Mouse (Mus musculus) lung, embryonic 14.5 days (tissue): Measurements from ENCODE around the gene Shc3. TPM values are rescaled to one million over a fixed set of nuclear protein-coding genes. Genes with fewer than 3 reads are reported as not detected.

ENCODE experiments used
- ATAC-seq: fragments of 200-750 bp; cut with Nextera tagmentation; 2 replicates; pipeline ENCODE4 v1.8.0; 2017; ENCODE audit warnings: mild to moderate bottlenecking, moderate TSS enrichment, moderate library complexity; ENCODE audit not compliant: insufficient read depth
- DNase-seq: peaks from one replicate; pipeline ENCODE4 v3.0.0-alpha.2; 2015
- H3K27ac ChIP-seq: fragments of 300-500 bp; sonication (generic); 2 replicates; pipeline ENCODE4 v1.5.1; 2014; ENCODE audit warnings: low read depth, mild to moderate bottlenecking, moderate library complexity
- H3K27me3 ChIP-seq: fragments of 300-500 bp; sonication (generic); 2 replicates; pipeline ENCODE4 v1.6.1; 2014; ENCODE audit warnings: low read length, control low read depth; ENCODE audit not compliant: insufficient read depth
- H3K36me3 ChIP-seq: fragments of 300-500 bp; sonication (generic); 2 replicates; pipeline ENCODE4 v1.6.1; 2014; ENCODE audit warnings: control low read depth; ENCODE audit not compliant: insufficient read depth
- H3K4me1 ChIP-seq: fragments of 300-500 bp; sonication (generic); 2 replicates; pipeline ENCODE4 v1.6.1; 2014; ENCODE audit warnings: antibody characterized with exemption, control low read depth; ENCODE audit not compliant: insufficient read depth
- H3K4me2 ChIP-seq: fragments of 300-500 bp; sonication (generic); 2 replicates; pipeline ENCODE4 v1.6.1; 2014; ENCODE audit warnings: mild to moderate bottlenecking
- H3K4me3 ChIP-seq: fragments of 300-500 bp; sonication (generic); 2 replicates; pipeline ENCODE4 v1.5.1; 2014; ENCODE audit warnings: low read depth, low read length
- H3K9ac ChIP-seq: fragments of 300-500 bp; sonication (generic); 2 replicates; pipeline ENCODE4 v1.6.1; 2014
- H3K9me3 ChIP-seq: fragments of 300-500 bp; sonication (generic); 2 replicates; pipeline ENCODE4 v1.6.1; 2016; ENCODE audit warnings: low read depth, low read length, control low read depth
- CTCF ChIP-seq: IDR thresholded peaks from 2 replicates; pipeline ENCODE4 v1.5.1; 2016; ENCODE audit warnings: antibody characterized with exemption, low read depth
- WGBS: fragments of 180-500 bp; shearing (Covaris S2); extraction: QIAGEN DNeasy Blood & Tissue Kit; methylation state at CpG from one replicate; pipeline ENCODE4 v1.1.7; 2014; 5-methylcytosine and 5-hydroxymethylcytosine counted together
- polyA plus RNA-seq: library from polyadenylated mRNA; unstranded; fragments of >200 nt; fragmentation: Nextera tagmentation; extraction: Ambion mirVana; gene quantifications from 2 replicates; pipeline ENCODE4 v1.2.1, GENCODE M21; 2014

Shc3 gene
- polyA plus RNA-seq, 1 experiment from 2014 or later, result not detected

- H3K4me3 ChIP-seq, result peak overlapping the region; percentile 38; the same call in 1 of the 2 replicates
- no peak for TF ChIP-seq CTCF
- no peak overlapping the region for H3K27ac ChIP-seq
- no peaks in the 10 kb centered on the region for H3K9me3 ChIP-seq
- H3K9ac ChIP-seq, result no peak overlapping the region; the same call in 1 of the 2 replicates
- WGBS, result 50% methylated on average over 11 of the region's 11 CpGs
- no peaks in the 10 kb centered on the region for H3K27me3 ChIP-seq
- H3K4me2 ChIP-seq, result peak overlapping the region; percentile 90
- ATAC-seq (peak; percentile 39; the same call in 1 of the 2 replicates), DNase-seq (peak; percentile 21)
- no peaks in the 10 kb centered on the region for H3K4me1 ChIP-seq
- no peaks in the 10 kb centered on the region for H3K36me3 ChIP-seq
Measured at GRCm38 (mm10) chr13:51595404-51595803, 26.2 kb upstream of the Shc3 start.

DNA sequence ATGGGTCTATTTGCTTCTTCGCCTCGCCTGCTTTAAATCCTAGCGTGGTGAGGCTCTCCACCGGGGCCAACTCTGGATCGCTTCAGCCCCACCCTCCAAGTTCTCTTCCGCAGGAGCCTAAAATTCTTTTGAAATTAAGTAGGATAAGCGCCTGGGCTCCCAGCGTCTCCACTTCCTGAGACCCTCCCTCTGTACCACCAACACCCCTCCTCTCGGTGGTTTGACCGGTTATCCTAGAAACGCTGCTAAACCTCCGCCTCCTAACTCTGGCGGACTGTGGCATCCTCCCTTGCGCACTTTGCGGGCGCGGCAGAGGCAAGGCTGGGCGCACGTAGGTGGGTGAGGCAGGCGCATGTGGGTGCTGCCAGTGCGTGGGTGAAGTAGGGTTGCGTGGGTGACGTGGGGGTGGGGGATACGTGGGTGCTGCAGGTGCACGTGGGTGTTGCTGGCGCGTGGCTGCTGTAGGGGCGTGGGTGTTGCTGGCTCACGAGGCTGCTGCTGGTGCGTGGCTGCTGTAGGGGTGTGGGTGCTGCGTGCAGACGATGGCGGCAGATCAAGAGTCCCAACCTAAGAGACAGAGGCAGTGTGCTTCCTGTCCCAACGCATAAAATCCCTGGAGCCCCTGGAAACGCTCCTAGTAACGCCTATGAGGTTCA is 25.6 kb upstream of the Shc3 start:
- H3K27me3 ChIP-seq, result no peaks in the 10 kb centered on the region
- no peaks in the 10 kb centered on the region for H3K4me1 ChIP-seq
- no peaks in the 10 kb centered on the region for H3K36me3 ChIP-seq
- peak overlapping the region; percentile 38 for H3K4me3 ChIP-seq
- TF ChIP-seq CTCF, result no peak
- no peaks in the 10 kb centered on the region for H3K9me3 ChIP-seq
- ATAC-seq, result peak; percentile 81; the same call in 1 of the 2 replicates
- H3K27ac ChIP-seq, result no peak overlapping the region
- peak overlapping the region; percentile 36 for H3K9ac ChIP-seq
- DNase-seq, result peak; percentile 71
- WGBS, result under 1% methylated on average over 36 of the region's 36 CpGs
- H3K4me2 ChIP-seq, result peak overlapping the region; percentile 90

GRCm38 (mm10) chr13:51588005-51588404 is 18.8 kb upstream of the Shc3 start:
- no peak overlapping the region for H3K4me3 ChIP-seq
- TF ChIP-seq CTCF, result no peak
- H3K4me1 ChIP-seq, result no peaks in the 10 kb centered on the region
- no peak overlapping the region for H3K4me2 ChIP-seq
- no peak overlapping the region for H3K9ac ChIP-seq
- H3K27me3 ChIP-seq, result no peaks in the 10 kb centered on the region
- ATAC-seq (no peak), DNase-seq (peak; percentile 42)
- 26% methylated on average over 4 of the region's 4 CpGs for WGBS
- H3K27ac ChIP-seq, result no peak overlapping the region
- H3K36me3 ChIP-seq, result no peaks in the 10 kb centered on the region
- peaks cover 4% of the 10 kb centered on the region; the same call in 1 of the 2 replicates for H3K9me3 ChIP-seq

DNA sequence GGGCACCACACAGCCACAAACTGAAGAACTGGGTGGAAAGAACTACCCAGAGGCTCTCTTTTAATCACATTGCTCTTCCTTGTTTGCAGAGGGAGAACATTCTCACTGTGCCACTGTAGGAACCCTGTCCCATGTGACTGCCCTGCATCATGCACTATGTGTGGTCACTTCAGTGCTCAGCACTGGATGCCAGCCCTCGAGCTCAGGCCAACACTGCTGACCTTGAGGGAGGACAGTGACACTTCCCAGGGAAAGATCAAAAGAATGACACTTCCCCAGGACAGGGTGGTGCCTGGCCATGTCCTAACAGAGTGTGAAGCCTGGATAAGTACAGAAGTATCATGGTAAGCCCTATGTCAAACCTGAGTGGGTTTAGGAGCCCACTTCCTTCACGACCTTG is 13.0 kb upstream of the Shc3 start:
- no peaks in the 10 kb centered on the region; the same call in 1 of the 2 replicates for H3K4me1 ChIP-seq
- no peaks in the 10 kb centered on the region for H3K36me3 ChIP-seq
- peaks cover 4% of the 10 kb centered on the region; the same call in 1 of the 2 replicates for H3K9me3 ChIP-seq
- H3K27ac ChIP-seq, result no peak overlapping the region
- TF ChIP-seq CTCF, result no peak
- no peak for ATAC-seq
- DNase-seq, result no peak
- no peak overlapping the region for H3K4me3 ChIP-seq
- 40% methylated on average over 2 of the region's 2 CpGs for WGBS
- no peaks in the 10 kb centered on the region for H3K27me3 ChIP-seq
- no peak overlapping the region for H3K4me2 ChIP-seq
- H3K9ac ChIP-seq, result no peak overlapping the region

DNA sequence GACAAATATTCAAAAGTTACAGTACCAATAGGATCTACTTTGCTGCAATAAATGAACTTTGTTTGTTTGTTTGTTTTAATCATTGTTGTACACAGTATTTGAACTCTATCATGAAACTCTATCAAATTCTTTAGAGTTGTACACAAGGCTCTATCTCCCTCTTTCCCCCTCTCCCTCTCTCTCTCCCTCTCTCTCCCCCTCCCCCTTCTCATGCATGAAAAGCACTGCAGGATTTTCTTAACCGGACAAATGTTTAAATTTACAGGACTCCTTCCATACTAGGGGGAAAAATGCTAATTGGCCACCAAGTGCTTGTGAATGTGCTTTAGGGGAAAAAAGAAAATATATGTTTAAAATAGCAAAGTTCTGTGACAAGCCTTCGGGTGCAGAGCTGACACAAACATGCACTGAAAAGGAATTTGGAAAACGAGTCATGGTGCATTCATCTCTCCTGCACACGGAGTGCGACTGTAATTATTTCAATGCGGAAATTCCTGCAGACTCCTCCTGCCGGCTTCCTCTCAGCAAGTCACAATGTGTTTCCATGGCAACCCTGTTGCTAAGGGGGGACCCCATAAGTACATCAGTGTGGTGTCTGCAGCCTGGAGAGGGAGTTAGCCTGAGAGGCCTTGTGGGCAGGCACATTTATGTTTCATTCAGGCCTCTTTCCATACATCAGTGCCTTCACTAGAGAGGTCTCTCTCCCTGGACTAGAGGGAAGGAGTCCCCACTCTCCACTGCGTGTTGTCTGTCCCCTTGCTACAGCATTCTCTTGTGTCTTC is 11.2 kb upstream of the Shc3 start:
- no peaks in the 10 kb centered on the region for H3K36me3 ChIP-seq
- peak; percentile 79 for DNase-seq
- no peaks in the 10 kb centered on the region; the same call in 1 of the 2 replicates for H3K4me1 ChIP-seq
- no peak overlapping the region for H3K27ac ChIP-seq
- no peaks in the 10 kb centered on the region for H3K9me3 ChIP-seq
- no peak overlapping the region for H3K9ac ChIP-seq
- TF ChIP-seq CTCF, result no peak
- ATAC-seq, result peak; percentile 62
- no peak overlapping the region for H3K4me3 ChIP-seq
- no peaks in the 10 kb centered on the region for H3K27me3 ChIP-seq
- 0 out of 2 replicates have a peak overlapping the region, but pooled peaks have one; percentile 4 for H3K4me2 ChIP-seq
- WGBS, result 6% methylated on average over 8 of the region's 8 CpGs

DNA sequence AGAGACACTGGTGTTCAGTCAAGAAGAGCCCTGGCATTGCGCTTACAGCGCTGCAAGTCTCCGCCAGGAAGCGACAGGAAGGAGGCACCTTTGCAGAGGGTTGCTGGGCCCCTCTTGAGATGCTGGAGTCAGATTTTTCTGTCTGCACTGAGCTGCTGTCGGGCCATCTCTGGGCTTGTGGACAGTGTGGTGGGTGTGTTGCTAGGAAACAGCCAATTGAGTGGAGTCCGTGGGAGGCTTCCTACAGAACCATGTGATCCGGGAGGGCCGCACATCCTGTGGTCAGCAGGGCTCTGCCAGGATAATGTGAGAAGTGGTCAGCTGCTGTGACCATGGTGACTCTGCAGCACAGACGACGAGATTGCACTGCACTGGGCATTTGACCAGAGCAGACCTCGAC is 4.6 kb upstream of the Shc3 start:
- WGBS, result 18% methylated on average over 11 of the region's 11 CpGs
- H3K9ac ChIP-seq, result no peak overlapping the region
- DNase-seq, result peak; percentile 31
- no peak overlapping the region for H3K27ac ChIP-seq
- no peaks in the 10 kb centered on the region for H3K9me3 ChIP-seq
- H3K27me3 ChIP-seq, result peaks cover 19% of the 10 kb centered on the region
- 0 out of 2 replicates have a peak overlapping the region, but pooled peaks have one; percentile 7 for H3K4me2 ChIP-seq
- peaks cover under 1% of the 10 kb centered on the region; the same call in 1 of the 2 replicates for H3K4me1 ChIP-seq
- TF ChIP-seq CTCF, result no peak
- 0 out of 2 replicates have a peak, but pooled peaks have one; percentile 22 for ATAC-seq
- no peaks in the 10 kb centered on the region for H3K36me3 ChIP-seq
- no peak overlapping the region for H3K4me3 ChIP-seq

- Histone ChIP-seq H3K27me3 (peaks cover 56% of the 10 kb centered on the region), H3K4me2 (peak overlapping the region; percentile 86), H3K27ac (no peak overlapping the region), H3K9me3 (no peaks in the 10 kb centered on the region), H3K4me3 (no peak overlapping the region), H3K9ac (no peak overlapping the region), H3K36me3 (no peaks in the 10 kb centered on the region), H3K4me1 (peaks cover 6% of the 10 kb centered on the region; the same call in 1 of the 2 replicates)
- WGBS, result 6% methylated on average over 9 of the region's 9 CpGs
- no peak for ATAC-seq
- DNase-seq, result no peak
- TF ChIP-seq CTCF, result no peak
Measured at GRCm38 (mm10) chr13:51570111-51570510, 892 bp upstream of the Shc3 start.
